Mouse (Mus musculus) bone marrow, adult 2 months (tissue): Measurements from ENCODE around the gene Pdxp.

ENCODE experiments used
- CTCF ChIP-seq: fragments of 200-500 bp; IDR thresholded peaks from 2 replicates; pipeline ENCODE4 v1.5.1; 2011; ENCODE audit warnings: low read length, control low read depth; ENCODE audit not compliant: control insufficient read depth, insufficient read depth
- POLR2A ChIP-seq: fragments of 200-500 bp; IDR thresholded peaks from 2 replicates; pipeline ENCODE4 v1.6.1; 2011; ENCODE audit warnings: low read depth, mild to moderate bottlenecking, control low read depth, low read length, borderline replicate concordance; ENCODE audit not compliant: control insufficient read depth

DNA sequence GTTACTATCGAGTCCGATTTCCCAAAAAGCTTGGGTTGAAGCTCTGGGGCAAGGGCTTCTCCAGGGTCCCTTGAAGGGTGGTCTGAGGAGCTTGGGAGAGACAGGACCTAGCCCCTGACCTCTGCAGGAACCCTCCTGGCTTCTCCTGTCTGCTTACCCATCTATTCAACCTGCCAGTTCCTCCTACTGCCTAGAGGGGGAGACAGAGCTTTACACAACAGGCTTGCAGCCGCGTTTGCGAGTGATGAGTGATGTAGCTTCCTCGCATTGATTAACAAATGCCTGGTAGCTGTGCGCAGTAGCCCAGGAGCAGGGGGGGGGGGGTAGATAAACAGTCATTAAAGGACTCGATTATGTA is 1.9 kb downstream of the Pdxp start:
- peak; percentile 96 for TF ChIP-seq CTCF
- no peak for TF ChIP-seq POLR2A
